ENCODE assay signal across 18 mouse cellular contexts in genomic region chr1:60962095-60962494, GRCm38 (mm10). TPM values are rescaled to one million over a fixed set of nuclear protein-coding genes. Genes with fewer than 3 reads are reported as not detected.
DNase-seq lines count a peak whose midpoint lies in the region; ATAC-seq and TF ChIP-seq lines count a peak whose summit lies in the region.
"Had no signal": no experiment of that assay in that cellular context is flagged by ENCODE, and none has a peak within 500 bp of the region (broad histone marks: within the 10 kb centered on the region; RNA-seq: fewer than 3 reads in every experiment).

No protein-coding gene starts in this region.

- DNase-seq in heart, adult 2 months, result no peak
- no peak for DNase-seq in heart, embryonic 10.5 days (ENCODE audit: low spot score)
- no peak for DNase-seq in lung, embryonic 14.5 days
- DNase-seq in lung, adult 2 months, result no peak
- DNase-seq in B cell, adult 2 months, result peak; percentile 27 to 39
- DNase-seq in urinary bladder, adult 18-20 months (ENCODE audit: low spot score in 2 of 2), result no peak
- no peak for DNase-seq in frontal cortex, postnatal 14 days (ENCODE audit: low spot score in 2 of 2)
- DNase-seq: cerebellum, adult 8-10 months; kidney, postnatal 14 days had no signal

- TF ChIP-seq EP300 in heart, adult 2 months (IDR thresholded peaks at IDR 0.05; ENCODE audit: insufficient read depth, low read depth, low read length), result no peak

- H3K36me3 ChIP-seq in heart, adult 2 months (ENCODE audit: control insufficient read depth, insufficient read depth, low read length), result peaks cover 2% of the 10 kb centered on the region; the same call in 1 of the 2 replicates
- no peaks in the 10 kb centered on the region for H3K36me3 ChIP-seq in heart, embryonic 10.5 days
- H3K36me3 ChIP-seq in lung, embryonic 14.5 days (ENCODE audit: insufficient read depth), result no peaks in the 10 kb centered on the region
- H3K36me3 ChIP-seq: embryonic facial prominence, embryonic 13.5 days; heart, embryonic 15.5 days; hindbrain, embryonic 10.5 days; intestine, embryonic 15.5 days; liver, embryonic 15.5 days; neural tube, embryonic 13.5 days had no signal

- H3K27ac ChIP-seq in heart, adult 2 months, result no peak overlapping the region
- H3K27ac ChIP-seq in heart, embryonic 10.5 days, result no peak overlapping the region
- no peak overlapping the region for H3K27ac ChIP-seq in lung, embryonic 14.5 days (ENCODE audit: low read depth)
- no peak overlapping the region for H3K27ac ChIP-seq in bone marrow macrophage, adult 2 months (ENCODE audit: insufficient read depth, low read depth, low read length)
- H3K27ac ChIP-seq: embryonic facial prominence, embryonic 13.5 days; heart, embryonic 15.5 days; hindbrain, embryonic 10.5 days; intestine, embryonic 15.5 days; liver, embryonic 15.5 days; macrophage; neural tube, embryonic 13.5 days had no signal

- intact Hi-C loops in heart, adult 2 months (cut with DNase I), result loop anchor here (5.0 to 10.0 kb wide), 5 partner anchors 65 to 657 kb away; partner anchors contain the start of genes Abi2 and Raph1

- H3K4me3 ChIP-seq in heart, adult 2 months, result no peak overlapping the region
- H3K4me3 ChIP-seq in heart, embryonic 10.5 days, result no peak overlapping the region
- H3K4me3 ChIP-seq in lung, embryonic 14.5 days (ENCODE audit: low read depth, low read length), result no peak overlapping the region
- H3K4me3 ChIP-seq in lung, adult 2 months (replicated peaks; ENCODE audit: extremely low read depth, low read depth, low read length), result no peak overlapping the region
- H3K4me3 ChIP-seq in bone marrow macrophage, adult 2 months (ENCODE audit: insufficient read depth, low read length), result no peak overlapping the region
- H3K4me3 ChIP-seq: embryonic facial prominence, embryonic 13.5 days; heart, embryonic 15.5 days; hindbrain, embryonic 10.5 days; intestine, embryonic 15.5 days; liver, embryonic 15.5 days; neural tube, embryonic 13.5 days had no signal

- H3K9ac ChIP-seq in heart, adult 2 months (ENCODE audit: low read depth, low read length), result no peak overlapping the region
- H3K9ac ChIP-seq in lung, embryonic 14.5 days, result no peak overlapping the region
- H3K9ac ChIP-seq: embryonic facial prominence, embryonic 13.5 days; heart, embryonic 15.5 days; intestine, embryonic 15.5 days; liver, embryonic 15.5 days; neural tube, embryonic 13.5 days had no signal

- no peaks in the 10 kb centered on the region for H3K27me3 ChIP-seq in heart, adult 2 months (ENCODE audit: control insufficient read depth, insufficient read depth, low read length)
- H3K27me3 ChIP-seq in heart, embryonic 10.5 days (ENCODE audit: insufficient read depth, poor library complexity, severe bottlenecking), result no peaks in the 10 kb centered on the region
- H3K27me3 ChIP-seq in lung, embryonic 14.5 days (ENCODE audit: insufficient read depth, low read length), result no peaks in the 10 kb centered on the region
- H3K27me3 ChIP-seq: embryonic facial prominence, embryonic 13.5 days; heart, embryonic 15.5 days; intestine, embryonic 15.5 days; liver, embryonic 15.5 days; neural tube, embryonic 13.5 days; Patski had no signal

- H3K4me1 ChIP-seq in heart, adult 2 months (ENCODE audit: control insufficient read depth, insufficient read depth, low read length), result peaks cover 9% of the 10 kb centered on the region
- peaks cover 8% of the 10 kb centered on the region; the same call in 1 of the 2 replicates for H3K4me1 ChIP-seq in heart, embryonic 10.5 days
- H3K4me1 ChIP-seq in lung, embryonic 14.5 days (ENCODE audit: insufficient read depth), result no peaks in the 10 kb centered on the region
- peaks cover 4% of the 10 kb centered on the region; the same call in 1 of the 2 replicates for H3K4me1 ChIP-seq in lung, adult 2 months (ENCODE audit: control insufficient read depth, insufficient read depth, low read length)
- H3K4me1 ChIP-seq in bone marrow macrophage, adult 2 months (ENCODE audit: control insufficient read depth, insufficient read depth, low read length), result peaks cover 7% of the 10 kb centered on the region
- H3K4me1 ChIP-seq: embryonic facial prominence, embryonic 13.5 days; hindbrain, embryonic 10.5 days; intestine, embryonic 15.5 days; liver, embryonic 15.5 days; neural tube, embryonic 13.5 days had no signal

- 93% methylated on average over 4 of the region's 4 CpGs for WGBS in heart, adult 2 months
- whole genome bisulfite sequencing in heart, embryonic 10.5 days, result 83% methylated on average over 4 of the region's 4 CpGs
- WGBS in lung, embryonic 14.5 days, result 77% methylated on average over 4 of the region's 4 CpGs
- 84% methylated on average over 4 of the region's 4 CpGs for WGBS in lung, adult 2 months

- no peaks in the 10 kb centered on the region for H3K9me3 ChIP-seq in heart, embryonic 10.5 days
- no peaks in the 10 kb centered on the region for H3K9me3 ChIP-seq in lung, embryonic 14.5 days (ENCODE audit: low read depth, low read length)
- H3K9me3 ChIP-seq: embryonic facial prominence, embryonic 13.5 days; heart, embryonic 15.5 days; hindbrain, embryonic 10.5 days; intestine, embryonic 15.5 days; liver, embryonic 15.5 days; neural tube, embryonic 13.5 days had no signal

- peak; percentile 39 for TF ChIP-seq CTCF in heart, adult 2 months (IDR thresholded peaks at IDR 0.05)
- 0 out of 2 replicates have a peak, but pooled peaks have one; percentile 14 for TF ChIP-seq CTCF in lung, embryonic 14.5 days (IDR thresholded peaks at IDR 0.05; ENCODE audit: low read depth)
- no peak; the same call in 1 of the 2 replicates for TF ChIP-seq CTCF in lung, adult 2 months (IDR thresholded peaks at IDR 0.05; ENCODE audit: insufficient read depth, low read length)
- TF ChIP-seq CTCF in bone marrow macrophage, adult 2 months (IDR thresholded peaks at IDR 0.05; ENCODE audit: low read depth, low read length), result 0 out of 2 replicates have a peak, but pooled peaks have one; percentile 21

- no peak for TF ChIP-seq POLR2A in heart, adult 2 months (IDR thresholded peaks at IDR 0.05; ENCODE audit: insufficient read depth, low read depth, low read length)
- no peak for TF ChIP-seq POLR2A in lung, adult 2 months (IDR thresholded peaks at IDR 0.05; ENCODE audit: borderline replicate concordance, extremely low read depth, low read depth, low read length)
- no peak for TF ChIP-seq POLR2A in bone marrow macrophage, adult 2 months (IDR thresholded peaks at IDR 0.05; ENCODE audit: borderline replicate concordance, low read depth, low read length)

- H3K4me2 ChIP-seq in lung, embryonic 14.5 days, result no peak overlapping the region
- H3K4me2 ChIP-seq: embryonic facial prominence, embryonic 13.5 days; heart, embryonic 15.5 days; intestine, embryonic 15.5 days; liver, embryonic 15.5 days; neural tube, embryonic 13.5 days had no signal

- no peaks in the 10 kb centered on the region for H3K79me2 ChIP-seq in heart, adult 2 months (replicated peaks; ENCODE audit: control insufficient read depth, insufficient read depth, low read length)

- no peak for ATAC-seq in lung, embryonic 14.5 days (ENCODE audit: insufficient read depth)
- ATAC-seq: intestine, embryonic 15.5 days; Patski had no signal

RNA-seq across cellular contexts. Expression of gene Icos, which starts 15.6 kb away (rescaled TPM):
- under 1 TPM; 0.18 TPM for total RNA-seq in heart, adult 2 months (2021)
- polyA plus RNA-seq in heart, adult 2 months (2012; rRNA removed), result 0.21 and 0.44 TPM in 2 replicates
- 0.05 and 0.09 TPM in 2 replicates for polyA plus RNA-seq in heart, embryonic 10.5 days (2016; fragmentation: Nextera tagmentation; extraction: Ambion mirVana)
- 0.05 TPM in 1 of 2 replicates, not detected in the other for polyA plus RNA-seq in lung, embryonic 14.5 days (2014; fragmentation: Nextera tagmentation; extraction: Ambion mirVana)
- 0.48 and 0.60 TPM in 2 replicates for polyA plus RNA-seq in lung, adult 2 months (2012; rRNA removed)
- 0.73 and 0.94 TPM in 2 replicates for polyA plus RNA-seq in bone marrow macrophage, adult 2 months (2012; ENCODE audit: insufficient read depth, insufficient read length, missing spikeins)
- polyA plus RNA-seq: neural tube, embryonic 13.5 days had no signal

Comparison
In these comparisons a context has a peak if more than half of its experiments do, and no peak if none do; other contexts are left out.
1. DNase-seq: peak in B cell, adult 2 months (2 of 2); none in heart, adult 2 months (0 of 2), heart, embryonic 10.5 days (single experiment), lung, embryonic 14.5 days (single experiment), lung, adult 2 months (single experiment), urinary bladder, adult 18-20 months (0 of 2) and frontal cortex, postnatal 14 days (0 of 2).